Mouse (Mus musculus): ENCODE data around the gene Tasp1. TPM values are rescaled to one million over a fixed set of nuclear protein-coding genes. Genes with fewer than 3 reads are reported as not detected.

Gene Tasp1
- total and polyA plus RNA-seq, 3 experiments: 17.0 to 31.5 TPM; not detected in 1

DNA sequence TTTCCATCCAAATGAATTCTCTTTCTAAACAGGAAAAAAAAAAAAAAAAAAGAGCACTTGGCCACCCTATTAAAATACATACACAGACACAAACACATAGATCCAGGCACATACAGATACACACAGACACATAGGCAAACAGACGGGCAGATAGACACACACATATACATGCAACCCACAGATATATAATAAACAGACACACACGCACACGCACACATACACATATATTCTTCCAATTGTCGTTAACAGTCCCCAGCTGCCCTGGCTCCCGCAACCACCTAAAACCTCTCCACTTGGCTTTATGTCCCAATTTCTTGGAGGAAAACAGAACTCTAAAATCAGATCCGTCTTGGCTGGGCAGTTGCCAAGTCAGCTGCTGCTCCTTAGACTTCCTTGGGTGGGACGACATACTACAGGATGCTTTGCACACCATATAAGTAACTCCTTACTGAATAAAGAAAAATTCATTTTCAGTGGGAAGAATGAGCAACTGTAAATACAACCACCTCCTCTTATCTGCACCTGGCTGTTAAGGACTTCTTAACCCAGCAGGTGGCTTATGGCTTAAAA is 188.5 kb downstream of the Tasp1 start:
- DNase-seq (ENCODE audit: low read depth, low spot score): no peak
- H3K4me3 ChIP-seq (ENCODE audit: control insufficient read depth in 1 of 2, insufficient read depth in 1 of 2, low read depth in 2 of 2, low read length in 2 of 2): no peak overlapping the region
- H3K4me1 ChIP-seq (ENCODE audit: control insufficient read depth in 1 of 2, insufficient read depth in 2 of 2, low read length in 2 of 2): no peaks in the 10 kb centered on the region
- no peak for TF ChIP-seq SMC3 (IDR thresholded peaks at IDR 0.05; ENCODE audit: low read depth, low read length)
- no peak for TF ChIP-seq TAL1 (IDR thresholded peaks at IDR 0.05; ENCODE audit: low read length)
- TF ChIP-seq ZKSCAN1 (IDR thresholded peaks at IDR 0.05; ENCODE audit: low read depth, low read length): no peak
- H3K36me3 ChIP-seq (ENCODE audit: control insufficient read depth in 1 of 2, insufficient read depth in 2 of 2, low read length in 2 of 2): peaks cover 0 to 5% of the 10 kb centered on the region in 2 experiments; a peak in 1 of 4 replicates
- no peaks in the 10 kb centered on the region for H3K27me3 ChIP-seq (ENCODE audit: control insufficient read depth in 1 of 2, insufficient read depth in 2 of 2, low read length in 2 of 2)
- H3K79me2 ChIP-seq (ENCODE audit: control insufficient read depth, insufficient read depth, low read length, poor library complexity): no peaks in the 10 kb centered on the region
- H3K9me3 ChIP-seq (replicated peaks; ENCODE audit: insufficient read depth, low read length): no peaks in the 10 kb centered on the region
- no peak overlapping the region for H3K9ac ChIP-seq (ENCODE audit: control insufficient read depth, low read depth, low read length, poor library complexity, severe bottlenecking)
- H3K27ac ChIP-seq (ENCODE audit: control insufficient read depth, low read depth, low read length): no peak overlapping the region

DNA sequence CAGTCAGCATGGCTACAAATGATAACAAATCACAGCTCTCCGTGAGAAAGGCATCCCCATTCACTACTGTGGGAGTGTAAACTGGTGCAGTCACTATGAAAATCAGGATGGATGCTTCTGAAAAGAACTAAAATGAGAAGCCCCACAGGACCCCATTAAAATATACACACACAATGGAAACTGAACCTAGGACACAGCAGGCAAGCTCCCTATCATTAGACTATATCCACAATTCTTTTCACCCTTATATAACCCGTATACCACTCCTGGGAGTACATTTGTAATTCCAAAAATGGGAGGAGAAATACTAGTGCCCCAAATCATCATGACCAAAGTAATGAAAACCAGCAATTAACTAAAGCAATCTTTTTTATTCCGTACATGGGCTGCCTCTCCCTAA is 190.7 kb downstream of the Tasp1 start:
- H3K9ac ChIP-seq (ENCODE audit: control insufficient read depth, low read depth, low read length, poor library complexity, severe bottlenecking): no peak overlapping the region
- H3K27me3 ChIP-seq (ENCODE audit: control insufficient read depth in 1 of 2, insufficient read depth in 2 of 2, low read length in 2 of 2): no peaks in the 10 kb centered on the region
- no peaks in the 10 kb centered on the region for H3K9me3 ChIP-seq (replicated peaks; ENCODE audit: insufficient read depth, low read length)
- no peak for TF ChIP-seq UBTF (IDR thresholded peaks at IDR 0.05; ENCODE audit: borderline replicate concordance, insufficient read depth, low read depth, low read length)
- TF ChIP-seq NELFE (IDR thresholded peaks at IDR 0.05; ENCODE audit: low read depth, low read length): no peak
- TF ChIP-seq MAX (IDR thresholded peaks at IDR 0.05; ENCODE audit: low read length): no peak
- TF ChIP-seq MYC (IDR thresholded peaks at IDR 0.05; ENCODE audit: low read depth, low read length): no peak
- no peak for TF ChIP-seq MAFK (IDR thresholded peaks at IDR 0.05; ENCODE audit: borderline replicate concordance, low read depth, low read length)
- no peak for TF ChIP-seq CTCF (IDR thresholded peaks at IDR 0.05 in 2 of 3, conservative IDR thresholded peaks at IDR 0.05 in 1 of 3; ENCODE audit: control insufficient read depth in 1 of 3, insufficient read depth in 1 of 3, low read depth in 2 of 3, low read length in 3 of 3, poor library complexity in 1 of 3, severe bottlenecking in 1 of 3)
- no peak for TF ChIP-seq TAL1 (IDR thresholded peaks at IDR 0.05; ENCODE audit: low read length)
- no peak for TF ChIP-seq MAZ (IDR thresholded peaks at IDR 0.05; ENCODE audit: low read depth, low read length)
- no peak for TF ChIP-seq JUND (IDR thresholded peaks at IDR 0.05; ENCODE audit: low read depth, low read length)
- no peak for TF ChIP-seq POLR2A (IDR thresholded peaks at IDR 0.05; ENCODE audit: control insufficient read depth in 1 of 2, insufficient read depth in 1 of 2, low read depth in 1 of 2, low read length in 2 of 2, poor library complexity in 1 of 2)
- TF ChIP-seq EP300 (IDR thresholded peaks at IDR 0.05; ENCODE audit: low read depth in 1 of 2, low read length in 2 of 2): no peak
- no peaks in the 10 kb centered on the region for H3K4me1 ChIP-seq (ENCODE audit: control insufficient read depth in 1 of 2, insufficient read depth in 2 of 2, low read length in 2 of 2)
- DNase-seq (ENCODE audit: low read depth, low spot score): no peak
- peaks cover 0 to 2% of the 10 kb centered on the region in 2 experiments; a peak in 1 of 4 replicates for H3K36me3 ChIP-seq (ENCODE audit: control insufficient read depth in 1 of 2, insufficient read depth in 2 of 2, low read length in 2 of 2)
- no peaks in the 10 kb centered on the region for H3K79me2 ChIP-seq (ENCODE audit: control insufficient read depth, insufficient read depth, low read length, poor library complexity)
- no peak overlapping the region for H3K4me3 ChIP-seq (ENCODE audit: control insufficient read depth in 1 of 2, insufficient read depth in 1 of 2, low read depth in 2 of 2, low read length in 2 of 2)
- no peak overlapping the region for H3K27ac ChIP-seq (ENCODE audit: control insufficient read depth, low read depth, low read length)

DNA sequence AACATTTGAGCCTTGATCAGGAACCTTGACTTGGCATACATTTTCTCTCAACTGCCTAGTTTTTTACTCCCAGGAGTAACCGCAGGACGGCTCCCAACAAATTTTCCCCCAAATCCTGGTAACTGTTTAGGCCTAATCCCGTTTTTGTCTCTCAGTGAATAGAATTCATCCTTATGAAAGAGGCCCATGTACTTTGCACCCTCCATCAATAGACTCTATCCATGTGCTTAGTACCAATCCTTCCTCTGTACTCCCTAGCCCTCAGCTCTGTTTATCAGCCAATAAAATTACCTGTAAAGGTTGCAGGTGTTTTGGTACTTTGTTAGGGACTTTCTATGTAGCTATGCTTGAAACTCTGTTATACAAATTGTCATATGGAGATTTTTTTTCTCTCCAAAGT is 192.4 kb downstream of the Tasp1 start:
- DNase-seq (ENCODE audit: low read depth, low spot score): no peak
- TF ChIP-seq MEF2A (IDR thresholded peaks at IDR 0.05; ENCODE audit: extremely low read depth, insufficient replicate concordance, low read depth, low read length, poor library complexity, severe bottlenecking): no peak
- no peak for TF ChIP-seq USF2 (IDR thresholded peaks at IDR 0.05; ENCODE audit: borderline replicate concordance in 1 of 2, insufficient read depth in 1 of 2, low read depth in 1 of 2, low read length in 2 of 2)
- TF ChIP-seq GATA1 (IDR thresholded peaks at IDR 0.05; ENCODE audit: low read depth, low read length): no peak
- TF ChIP-seq USF1 (IDR thresholded peaks at IDR 0.05; ENCODE audit: low read depth, low read length): no peak
- no peak for TF ChIP-seq CHD1 (IDR thresholded peaks at IDR 0.05; ENCODE audit: low read depth, low read length)
- TF ChIP-seq TCF12 (IDR thresholded peaks at IDR 0.05; ENCODE audit: low read depth, low read length): no peak
- no peak for TF ChIP-seq MYC (IDR thresholded peaks at IDR 0.05; ENCODE audit: low read depth, low read length)
- no peak for TF ChIP-seq ETS1 (IDR thresholded peaks at IDR 0.05; ENCODE audit: low read depth, low read length)
- TF ChIP-seq E2F4 (IDR thresholded peaks at IDR 0.05; ENCODE audit: borderline replicate concordance, low read depth, low read length): no peak
- no peaks in the 10 kb centered on the region for H3K79me2 ChIP-seq (ENCODE audit: control insufficient read depth, insufficient read depth, low read length, poor library complexity)
- no peaks in the 10 kb centered on the region; a peak in 1 of 4 replicates for H3K36me3 ChIP-seq (ENCODE audit: control insufficient read depth in 1 of 2, insufficient read depth in 2 of 2, low read length in 2 of 2)
- no peak overlapping the region for H3K27ac ChIP-seq (ENCODE audit: control insufficient read depth, low read depth, low read length)
- no peaks in the 10 kb centered on the region for H3K9me3 ChIP-seq (replicated peaks; ENCODE audit: insufficient read depth, low read length)
- H3K9ac ChIP-seq (ENCODE audit: control insufficient read depth, low read depth, low read length, poor library complexity, severe bottlenecking): no peak overlapping the region
- no peaks in the 10 kb centered on the region for H3K27me3 ChIP-seq (ENCODE audit: control insufficient read depth in 1 of 2, insufficient read depth in 2 of 2, low read length in 2 of 2)
- H3K4me1 ChIP-seq (ENCODE audit: control insufficient read depth in 1 of 2, insufficient read depth in 2 of 2, low read length in 2 of 2): no peaks in the 10 kb centered on the region
- H3K4me3 ChIP-seq (ENCODE audit: control insufficient read depth in 1 of 2, insufficient read depth in 1 of 2, low read depth in 2 of 2, low read length in 2 of 2): no peak overlapping the region
